Mouse (Mus musculus) left cerebral cortex, adult 8-10 months (tissue): ENCODE measurements at regions not wholly inside any gene's neighbourhood (a gene's known extent, or its start where the extent isn't known, plus 50 kb on each side); places are given as distances from the start of the nearest gene placed in this dataset.

Source experiments
- DNase-seq, 2 experiments: peaks; one replicate each; pipeline ENCODE4 v3.0.0; 2022; ENCODE audit warnings: low spot score in 2 of 2

DNA sequence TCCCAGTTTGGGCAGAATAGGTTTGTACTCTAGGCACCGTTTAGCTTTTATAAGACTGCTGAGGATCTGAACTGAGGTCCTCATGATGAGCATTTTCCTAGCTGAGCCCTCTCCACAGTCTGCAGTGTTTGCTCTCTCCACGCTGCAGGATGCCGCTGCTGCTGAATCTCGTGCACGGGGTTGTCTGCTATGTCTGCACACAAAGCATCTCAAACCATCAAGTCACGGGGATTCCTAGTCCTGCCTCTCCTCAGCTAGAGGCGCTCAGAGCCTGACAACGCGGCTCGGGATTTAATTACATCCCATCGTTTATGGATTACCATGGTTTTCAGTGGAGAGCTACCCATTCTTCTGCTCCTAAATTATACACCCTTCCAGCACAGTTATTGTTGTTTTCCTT is 175.6 kb downstream of the Rnf144b start:
- no peak for DNase-seq

DNA sequence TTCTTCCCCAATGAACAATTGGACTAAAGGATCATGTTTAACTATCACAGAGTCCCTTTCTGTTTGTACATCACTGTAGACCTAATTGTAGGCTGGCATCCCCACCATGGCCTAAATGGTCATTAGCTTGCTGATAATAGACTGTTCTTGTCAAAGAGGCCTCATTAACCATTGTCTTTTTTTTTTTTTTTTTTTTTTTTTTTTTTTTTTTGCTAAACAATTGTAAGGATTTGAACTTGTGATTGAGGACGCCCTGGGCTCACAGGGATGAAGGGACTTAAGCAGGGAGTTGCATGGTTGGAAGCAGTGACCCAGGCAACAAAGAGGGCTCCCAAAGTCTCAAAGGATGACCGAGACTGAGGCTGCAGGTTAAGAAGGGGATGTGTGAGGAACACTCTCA is 178.0 kb downstream of the Rnf144b start:
- no peak for DNase-seq

DNA sequence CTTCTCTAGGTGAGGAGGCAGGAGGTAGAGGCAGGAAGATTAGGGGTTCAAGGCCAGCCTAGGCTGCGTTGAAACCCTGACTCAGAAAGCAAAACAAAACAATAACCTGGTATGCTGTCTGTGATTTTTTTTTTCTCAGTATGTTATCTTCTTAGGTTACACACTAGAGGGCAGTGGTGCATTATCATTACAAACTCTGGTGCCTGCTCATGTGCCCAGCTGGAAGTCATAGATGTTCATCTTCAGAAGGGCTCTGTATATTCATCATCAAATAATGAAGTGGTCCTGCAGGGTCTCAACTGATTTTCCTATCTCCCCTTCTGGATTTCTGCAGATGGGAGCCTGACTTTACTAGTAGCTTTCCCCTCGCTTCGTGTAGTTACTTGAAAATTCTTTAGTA is 178.6 kb downstream of the Rnf144b start:
- DNase-seq: no peak

DNA sequence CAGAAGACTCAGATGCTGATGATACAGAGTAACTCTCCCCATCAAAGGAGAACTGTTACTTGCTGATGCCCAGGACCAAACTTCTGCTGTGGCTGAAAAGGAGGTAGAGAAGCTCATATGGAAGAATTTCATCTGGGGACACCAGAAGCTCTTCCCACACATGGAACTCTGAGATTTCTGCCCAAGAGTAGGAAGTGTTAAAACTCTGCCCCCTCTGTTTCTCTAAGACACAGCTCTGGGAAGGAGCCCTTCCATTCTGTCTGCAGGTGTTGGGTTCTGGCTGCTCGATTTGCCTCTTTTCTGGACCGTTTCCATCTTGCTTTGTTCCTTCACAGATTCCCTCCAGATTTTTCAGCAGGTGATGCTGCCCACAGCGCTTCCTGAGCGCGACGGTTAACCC is 187.0 kb downstream of the Rnf144b start:
- no peak for DNase-seq

DNA sequence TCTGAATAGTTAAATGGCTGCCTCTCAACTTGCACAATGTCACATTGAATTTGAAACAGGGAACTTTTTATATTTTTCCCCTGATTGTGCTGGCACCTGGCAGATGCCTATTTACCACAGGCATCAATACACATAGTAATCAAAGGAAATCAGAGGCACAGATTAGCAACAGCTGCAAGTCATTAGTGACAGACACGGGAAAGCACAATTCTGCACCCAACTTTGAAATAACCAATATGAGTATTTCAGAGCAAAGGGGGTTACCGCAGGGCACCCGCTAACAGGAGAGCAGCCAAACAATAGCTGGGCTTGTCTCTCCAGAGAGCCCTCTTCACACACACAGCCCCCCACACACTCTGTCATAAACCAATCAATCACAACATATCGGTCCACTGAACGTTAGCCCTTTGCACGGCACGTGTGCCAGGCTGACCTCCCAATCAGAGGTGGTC is 188.3 kb downstream of the Rnf144b start:
- no peak for DNase-seq

DNA sequence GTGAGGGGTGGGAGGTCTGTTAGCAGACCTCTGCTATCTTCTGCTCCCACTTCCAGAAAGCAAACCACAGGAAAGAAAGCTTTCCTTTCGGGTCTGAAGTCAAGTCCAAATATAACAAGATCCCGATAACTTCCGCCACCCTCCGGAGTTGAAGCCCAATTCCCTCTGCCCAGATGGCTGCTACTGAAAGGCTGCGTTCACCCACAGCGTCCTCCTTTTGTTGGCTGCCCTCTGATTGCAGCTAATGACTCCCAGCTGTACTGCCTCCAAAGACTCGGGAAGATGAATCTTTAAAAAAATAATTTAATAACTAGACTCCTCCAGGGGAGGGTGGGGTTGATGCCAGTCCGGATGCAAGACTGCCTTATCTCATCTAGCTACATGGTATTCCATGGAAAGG is 197.1 kb downstream of the Rnf144b start:
- DNase-seq: no peak

DNA sequence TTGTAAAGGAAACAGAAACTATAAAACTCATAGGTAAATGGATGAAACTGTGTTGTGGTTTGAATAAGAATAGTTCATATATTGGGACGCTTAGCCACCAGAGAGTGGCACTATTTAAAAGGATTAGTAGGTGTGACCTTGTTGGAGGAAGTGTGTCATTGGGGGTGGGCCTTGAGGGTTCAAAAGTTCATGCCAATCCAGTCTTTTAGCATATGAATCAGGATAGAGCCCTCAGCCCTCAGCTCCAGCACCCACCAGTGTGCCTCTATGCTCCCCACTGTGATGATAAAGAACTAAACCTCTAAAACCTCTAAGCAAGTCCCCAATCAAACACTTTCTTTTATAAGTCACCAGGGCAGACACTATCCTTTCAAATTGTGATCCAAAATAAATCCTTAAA is 199.4 kb downstream of the Rnf144b start:
- no peak for DNase-seq

DNA sequence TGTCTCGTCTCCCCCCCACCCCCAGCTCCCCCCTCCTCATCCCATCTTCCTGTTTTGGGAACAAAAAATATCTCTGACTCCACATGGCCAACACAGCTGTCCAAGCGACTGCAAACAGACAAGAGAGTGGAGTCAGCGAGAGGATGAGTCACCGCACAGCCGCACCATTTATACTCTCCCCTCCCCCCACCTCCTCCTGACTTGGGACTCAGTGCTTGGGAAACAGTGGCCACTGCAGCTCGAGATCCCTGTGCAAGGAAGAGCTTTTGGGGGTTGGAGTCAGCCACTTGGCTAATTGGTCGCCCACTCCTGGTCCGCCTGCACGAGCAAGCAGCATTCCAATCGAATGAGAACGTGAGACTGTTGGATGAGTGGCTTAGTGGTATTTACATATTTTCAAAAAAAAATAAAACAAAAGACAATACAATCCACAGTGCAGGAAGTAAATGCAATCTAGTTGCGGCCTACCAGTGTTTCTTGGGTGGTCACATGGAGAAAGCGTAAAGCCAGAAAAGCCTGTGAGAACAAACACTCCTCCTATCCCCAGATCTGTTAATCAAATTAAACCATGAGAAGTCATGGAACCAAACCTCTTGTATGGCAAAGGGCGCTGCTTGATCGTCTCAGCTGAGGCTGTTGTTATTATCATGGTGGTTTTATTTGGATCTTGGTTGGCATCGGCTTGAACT is 213.7 kb downstream of the Rnf144b start:
- DNase-seq: peak in 1 of 2 experiments; percentile 75

DNA sequence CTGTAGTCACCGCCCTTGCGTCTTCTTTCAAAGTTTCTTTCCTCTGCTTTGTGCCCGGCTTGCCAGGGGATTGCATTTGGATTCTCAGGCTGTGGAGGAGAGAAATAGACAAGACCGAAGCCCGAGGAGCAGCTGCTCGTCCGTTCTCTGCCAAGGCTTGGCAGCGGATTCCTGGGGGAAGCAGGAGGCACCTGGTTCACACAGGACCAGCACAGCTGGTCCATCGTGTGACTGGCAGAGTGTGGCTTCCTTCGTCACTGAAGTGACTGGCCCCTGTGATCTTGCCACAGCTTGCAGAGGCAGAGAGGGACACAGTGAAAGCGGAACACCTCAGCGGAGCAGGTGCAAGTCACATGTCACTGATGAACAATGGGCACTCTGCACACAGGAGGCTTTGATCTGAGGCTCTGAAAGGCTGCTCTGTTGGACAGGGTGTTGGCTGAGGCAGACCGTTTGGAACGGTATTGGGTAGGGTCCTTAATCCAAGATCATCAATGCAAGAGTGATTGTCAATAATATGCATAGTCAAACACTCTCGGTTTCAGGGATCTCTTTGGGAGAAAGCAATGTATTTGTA is 214.5 kb downstream of the Rnf144b start:
- peak in 1 of 2 experiments; percentile 55 for DNase-seq

DNA sequence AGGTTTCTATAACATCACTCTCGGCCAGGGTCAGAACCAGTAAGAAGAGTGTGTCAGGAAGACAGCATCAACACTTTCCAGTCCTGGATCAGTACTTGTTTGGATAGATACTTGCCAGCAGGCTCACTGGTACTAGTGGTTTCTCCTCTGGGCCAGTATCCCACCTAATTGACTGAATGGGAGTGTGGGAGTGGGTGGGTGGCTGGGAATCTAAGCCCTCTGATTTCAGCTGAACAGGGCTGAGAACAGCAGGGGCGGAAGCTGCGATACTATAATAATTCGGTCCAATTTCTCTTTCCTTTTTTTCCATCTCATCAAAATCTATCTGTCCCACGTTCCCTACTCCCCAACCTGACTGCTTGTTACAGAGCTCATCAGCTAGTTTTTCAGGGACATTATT is 217.0 kb downstream of the Rnf144b start:
- no peak for DNase-seq

DNA sequence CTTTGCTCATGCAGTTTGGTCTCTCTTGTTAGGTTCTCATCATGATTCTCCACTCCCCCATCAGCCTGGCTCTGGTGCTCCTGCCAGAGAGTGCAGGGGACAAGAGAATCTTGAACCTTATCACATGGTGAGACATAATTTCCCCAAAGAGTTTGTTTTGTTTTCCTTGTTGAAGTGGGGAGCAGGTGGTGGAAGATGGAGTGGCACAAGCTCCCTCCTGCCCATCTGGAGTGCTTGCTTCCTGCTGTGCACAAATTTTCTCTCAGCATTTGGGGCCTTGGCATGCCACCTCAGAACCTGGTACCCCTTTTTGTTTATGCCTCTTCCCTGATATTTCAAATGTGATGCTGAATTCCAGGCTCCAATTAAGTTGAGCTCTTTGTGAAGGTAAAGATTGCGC is 219.9 kb downstream of the Rnf144b start:
- DNase-seq: no peak

DNA sequence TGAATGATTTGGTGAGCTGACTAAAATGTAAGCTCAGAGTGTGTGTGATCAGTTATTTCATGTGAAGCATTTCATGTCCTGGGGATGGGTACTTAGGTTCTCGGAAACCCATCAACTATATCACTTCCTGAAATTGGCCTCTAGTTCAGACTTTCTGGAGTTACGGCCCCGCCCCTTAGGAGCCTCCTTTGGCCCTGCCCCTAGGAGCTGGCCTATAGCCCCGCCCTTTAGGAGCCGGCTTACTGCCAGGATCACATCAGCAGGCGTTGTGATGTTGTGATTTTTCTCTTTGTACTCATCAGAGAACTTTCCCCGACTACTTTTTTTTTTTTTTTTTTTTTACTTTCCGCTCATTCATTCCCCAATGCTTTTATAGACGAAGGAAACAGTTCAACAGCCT is 223.1 kb downstream of the Rnf144b start:
- DNase-seq: no peak

DNA sequence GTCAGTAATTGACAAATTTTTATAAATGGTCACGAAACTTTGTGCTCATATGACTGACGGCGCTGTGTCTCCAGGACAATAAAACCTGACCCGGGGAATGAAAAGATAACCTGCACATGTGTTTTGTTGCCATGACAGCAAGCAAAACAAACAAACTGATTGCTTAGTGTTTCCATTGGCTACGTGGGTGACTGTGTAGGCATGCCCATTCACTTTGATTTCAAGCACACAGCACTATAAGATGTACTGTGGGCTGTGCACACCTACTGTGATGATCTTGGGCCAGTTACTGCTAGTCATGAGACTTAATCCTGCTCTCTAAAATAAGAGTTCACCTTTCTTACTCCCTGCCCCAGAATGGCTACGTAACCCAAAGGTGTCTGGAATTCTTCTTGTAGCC is 225.4 kb downstream of the Rnf144b start:
- DNase-seq: no peak

DNA sequence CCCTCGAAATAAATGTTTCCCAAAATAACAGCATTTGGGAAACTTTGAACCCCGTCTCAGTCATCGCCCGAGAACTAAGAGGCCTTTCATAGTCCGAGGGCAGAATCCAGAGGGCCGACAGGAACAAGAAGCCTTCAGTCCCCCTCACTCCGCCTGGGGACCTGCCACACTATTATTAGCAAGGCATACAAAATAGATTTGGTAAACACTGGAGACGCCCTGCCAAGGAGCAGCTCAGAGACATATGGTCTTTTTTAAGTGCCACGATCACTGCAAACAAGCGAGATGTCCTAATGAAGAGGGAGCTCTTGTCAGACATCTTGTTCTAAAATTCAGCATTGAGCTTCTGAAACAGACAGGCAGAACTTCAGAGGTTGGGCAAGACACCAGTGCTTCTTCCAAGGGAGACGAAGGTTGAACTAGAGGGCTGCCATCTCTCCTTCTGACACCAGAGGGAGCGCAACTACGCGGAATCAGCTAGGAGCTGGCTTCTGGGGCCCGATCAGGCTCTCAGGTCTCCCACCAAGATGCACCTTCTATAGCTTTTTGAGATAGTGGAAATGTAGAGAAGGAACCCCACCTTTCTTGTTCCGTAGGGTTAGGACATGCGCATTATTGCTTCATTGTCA is 226.2 kb downstream of the Rnf144b start:
- DNase-seq: peak; percentile 49 to 74

DNA sequence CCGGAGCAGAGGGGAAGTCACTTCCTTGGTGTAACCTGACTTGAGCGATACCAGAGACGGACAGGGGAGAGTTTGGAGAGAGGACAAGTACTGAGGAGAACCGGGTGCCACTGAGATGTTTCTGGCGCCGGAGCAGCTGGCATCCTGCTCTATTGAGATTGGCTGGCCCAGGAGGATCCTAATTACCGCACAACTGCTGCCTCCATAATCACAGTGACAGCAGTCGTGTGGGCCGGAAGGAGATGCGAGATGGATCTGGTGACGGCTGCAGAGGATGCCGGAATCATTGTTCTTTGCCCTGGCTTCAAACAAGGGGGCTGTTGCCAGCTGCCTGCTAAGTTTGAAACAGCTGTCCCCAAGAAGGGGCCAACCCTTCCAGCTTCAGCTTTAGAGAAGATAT is 232.0 kb downstream of the Rnf144b start:
- peak in 1 of 2 experiments; percentile 10 for DNase-seq

DNA sequence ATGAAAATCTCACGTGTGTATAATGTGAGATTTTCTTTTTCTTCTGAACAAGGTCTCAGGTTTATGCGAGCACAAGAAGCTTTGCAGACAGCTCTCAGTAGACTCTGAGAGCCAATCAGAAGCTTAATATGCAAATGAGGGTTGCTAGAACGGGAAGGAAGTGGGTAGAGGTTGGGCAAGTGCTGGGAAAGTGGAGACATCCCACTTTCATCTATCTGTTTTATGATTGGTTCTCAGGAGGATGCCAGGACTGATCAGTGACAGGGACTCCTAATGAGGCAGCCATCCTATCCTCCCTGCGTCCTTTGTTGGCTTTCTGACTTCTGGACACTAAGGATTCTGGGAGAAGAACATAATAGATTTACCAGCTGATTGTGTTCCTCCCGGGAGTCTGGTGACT is 232.7 kb downstream of the Rnf144b start:
- no peak for DNase-seq

DNA sequence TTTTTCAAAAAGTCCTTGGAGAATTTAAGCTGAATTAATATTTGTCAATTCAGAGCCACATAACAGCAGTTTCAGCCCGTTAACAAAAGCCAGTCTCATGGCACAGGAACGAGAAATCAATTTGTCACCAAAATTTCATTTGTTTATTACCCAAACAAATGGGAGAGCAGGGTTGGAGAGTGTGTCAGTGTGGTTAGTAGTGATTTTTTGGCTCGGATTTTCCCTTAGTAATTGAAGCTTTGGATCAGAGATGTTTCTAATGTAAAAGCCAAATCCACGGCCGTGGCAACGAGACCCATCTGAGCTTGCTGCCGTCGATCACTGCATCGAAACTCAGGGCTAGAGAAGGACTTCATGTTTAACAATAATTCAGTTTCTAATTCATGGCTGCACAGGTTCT is 236.5 kb downstream of the Rnf144b start:
- no peak for DNase-seq

DNA sequence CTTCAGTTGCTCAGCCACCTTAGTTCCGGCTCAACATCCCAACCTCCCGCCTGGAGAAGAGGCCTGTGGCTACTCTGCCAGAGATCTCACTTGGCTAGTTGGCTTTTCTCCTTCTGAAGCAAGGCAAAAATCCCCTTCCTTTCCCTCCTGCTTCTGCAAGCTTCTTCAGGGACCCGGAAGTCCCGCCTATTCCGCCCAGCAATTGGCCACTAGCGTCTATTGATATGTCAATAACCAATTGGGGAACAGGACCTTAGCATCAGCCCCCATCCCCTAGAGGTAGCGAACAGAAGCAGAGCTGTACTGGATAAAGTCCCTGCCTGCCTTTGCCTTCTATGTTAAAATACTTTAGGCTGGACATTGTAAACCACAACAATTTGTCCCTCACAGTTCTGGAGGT is 243.3 kb downstream of the Rnf144b start:
- DNase-seq: no peak

DNA sequence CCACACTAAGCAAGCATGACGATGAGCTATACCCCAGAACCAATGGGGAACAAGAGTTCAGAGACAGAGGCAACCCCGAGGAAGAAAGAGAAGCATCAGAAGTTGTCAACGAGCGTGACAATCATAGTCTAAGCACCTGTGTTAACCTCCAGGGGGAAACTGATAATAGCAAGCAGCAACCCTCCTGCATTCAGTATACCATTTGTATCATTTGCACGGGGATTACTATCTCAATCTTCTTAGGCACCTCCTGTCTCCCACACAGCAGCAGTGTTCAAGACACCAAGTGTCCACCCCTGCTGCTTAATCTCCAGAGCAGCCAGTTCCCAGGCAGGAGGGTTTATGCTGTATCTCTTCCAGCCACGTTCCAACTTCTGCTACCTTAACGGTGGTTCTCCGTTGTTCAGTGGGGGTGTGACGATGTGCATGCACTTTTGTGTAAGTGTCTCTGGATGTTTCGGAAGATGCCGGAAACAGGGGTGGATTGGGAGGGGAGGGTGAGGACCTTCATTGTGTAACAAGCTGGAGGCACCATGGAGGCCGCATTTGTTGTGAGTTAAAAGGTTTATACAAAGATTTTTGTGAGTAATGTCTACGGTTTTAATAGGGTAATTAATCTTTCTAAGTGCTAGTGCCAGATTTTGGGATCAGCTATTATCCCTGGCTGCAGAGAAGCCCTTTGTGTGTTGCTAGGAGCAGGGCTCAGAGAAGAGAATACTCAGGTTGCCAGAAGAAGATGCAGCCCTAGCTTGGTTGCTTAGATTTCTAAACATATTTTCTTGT is 245.8 kb downstream of the Rnf144b start:
- no peak for DNase-seq

DNA sequence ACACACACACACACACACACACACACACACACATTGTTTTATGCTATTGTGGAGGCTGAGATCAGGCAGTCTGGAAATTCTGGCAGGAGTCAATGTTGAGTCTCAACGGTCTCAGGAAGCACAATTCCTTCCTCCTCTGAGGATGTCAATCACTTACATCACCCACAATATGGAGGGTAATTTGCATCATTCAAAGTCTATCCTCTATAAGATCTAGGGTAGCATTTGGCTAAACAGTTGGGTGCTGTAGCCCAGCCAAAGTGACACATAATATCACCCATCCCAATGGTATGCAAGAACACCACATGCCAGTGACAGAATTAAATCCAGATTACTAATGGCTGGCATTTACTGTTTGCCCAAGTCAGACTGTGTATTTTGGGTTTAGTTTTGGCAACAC is 252.1 kb downstream of the Rnf144b start:
- DNase-seq: no peak

DNA sequence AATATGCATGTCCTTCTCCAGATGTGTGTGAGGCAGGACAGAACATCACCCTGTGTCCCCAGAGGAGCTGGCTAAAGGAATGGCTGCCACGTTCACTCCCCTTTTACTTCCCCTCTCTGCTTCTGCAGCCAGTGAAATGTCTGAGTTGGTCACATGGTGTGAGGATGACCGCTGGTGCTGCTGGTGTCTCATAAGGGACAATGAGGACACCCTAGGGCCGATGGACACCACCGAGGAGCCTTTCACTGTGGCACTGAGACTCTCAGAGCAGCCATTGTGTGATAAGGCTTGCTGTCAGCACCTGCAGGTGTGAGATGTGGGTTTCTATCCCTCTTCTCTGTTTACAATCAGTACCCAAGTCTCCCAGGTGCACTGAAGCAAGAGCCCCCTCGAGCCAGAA is 268.6 kb downstream of the Rnf144b start:
- no peak for DNase-seq

DNA sequence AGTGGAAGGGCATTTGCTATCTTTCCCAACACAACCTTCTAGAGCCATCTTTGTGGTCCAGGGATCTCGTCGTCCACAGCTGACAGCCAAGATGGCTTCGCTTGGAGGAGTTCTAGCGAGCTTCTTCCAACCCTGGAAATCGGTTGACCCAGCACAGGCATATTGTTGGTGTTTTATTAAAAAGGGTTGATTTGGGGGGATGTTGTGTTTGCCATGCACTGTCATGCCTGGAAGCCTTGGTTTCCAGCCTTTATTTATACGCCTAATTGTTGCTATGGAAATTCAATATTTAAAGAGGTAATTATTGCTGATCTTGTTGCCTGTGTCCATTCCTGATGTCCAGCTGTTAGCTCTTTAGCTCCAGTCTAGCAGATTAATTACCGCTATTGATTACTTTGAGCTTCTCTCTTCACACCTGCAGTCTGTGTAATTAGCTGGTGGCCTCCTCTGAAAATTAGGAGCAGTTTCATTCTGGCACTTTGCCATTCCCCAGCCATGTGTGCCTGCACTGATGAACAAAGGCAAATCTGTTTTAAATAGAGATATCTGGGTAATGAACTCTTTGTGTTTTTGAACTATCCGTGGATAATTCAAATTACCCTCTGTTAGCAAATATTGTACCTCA is 275.4 kb downstream of the Rnf144b start:
- DNase-seq: no peak
